Mouse (Mus musculus): Measurements from ENCODE around the gene 1700123O20Rik. TPM values are rescaled to one million over a fixed set of nuclear protein-coding genes. Genes with fewer than 3 reads are reported as not detected.
A peak's percentile ranks its signal among the peaks of the same experiment; 100 is the strongest.

1700123O20Rik gene
- polyA plus RNA-seq, 1 experiment from 2014 or later: 116 TPM

DNA sequence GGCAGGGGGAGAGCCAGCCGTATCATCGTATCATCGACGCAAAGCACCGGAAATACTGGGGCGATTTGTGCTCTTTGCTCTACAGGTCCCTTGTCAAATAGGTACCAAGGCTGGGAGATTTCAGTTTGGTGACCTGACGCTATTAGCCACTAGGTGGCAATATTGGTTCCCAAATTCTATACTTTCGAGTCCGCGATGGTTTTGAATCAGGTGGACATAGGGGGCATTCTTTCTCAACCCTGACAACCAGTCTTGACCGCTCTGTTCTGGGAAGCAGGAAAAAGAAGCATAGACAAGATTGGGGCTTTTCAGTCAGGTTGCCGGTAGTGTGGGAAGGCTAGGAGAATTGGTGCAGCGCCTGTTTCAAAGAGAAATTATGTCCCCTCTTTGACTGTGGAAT lies 28.1 kb downstream of the 1700123O20Rik start:
- peak; percentile 69 for DNase-seq (ENCODE audit: low spot score)
- no peaks in the 10 kb centered on the region for H3K9me3 ChIP-seq
- peaks cover 12% of the 10 kb centered on the region for H3K27me3 ChIP-seq (ENCODE audit: insufficient read depth, poor library complexity, severe bottlenecking)
- H3K27ac ChIP-seq: no peak overlapping the region
- H3K4me3 ChIP-seq: peak overlapping the region; percentile 47
- WGBS: 2% methylated on average over 13 of the region's 13 CpGs
- no peaks in the 10 kb centered on the region for H3K36me3 ChIP-seq
- peaks cover 22% of the 10 kb centered on the region for H3K4me1 ChIP-seq (replicated peaks)

DNA sequence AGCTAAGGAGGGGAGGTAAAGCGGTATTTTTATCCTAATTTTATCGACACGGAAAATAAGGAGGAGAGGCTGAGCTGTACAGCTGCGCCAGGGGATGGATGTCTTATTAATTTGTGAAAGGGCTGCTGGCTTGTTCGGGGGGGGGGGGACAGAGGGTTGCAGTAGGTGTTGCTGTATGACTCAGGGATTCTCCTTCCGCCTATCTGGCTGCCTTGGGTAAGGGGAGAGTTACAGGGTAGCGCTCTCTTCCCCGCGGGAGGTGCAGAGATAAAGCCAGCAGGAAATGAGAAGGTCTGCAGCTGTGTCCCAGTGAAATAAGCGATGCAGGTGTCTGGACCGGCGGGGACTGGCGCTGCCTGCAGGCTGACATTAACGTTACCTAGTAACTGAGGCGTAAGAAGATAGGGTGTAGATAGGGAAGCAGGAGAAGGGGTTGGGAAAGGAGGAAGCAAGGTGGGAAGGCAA lies 28.6 kb downstream of the 1700123O20Rik start:
- Histone ChIP-seq H3K27me3 (ENCODE audit: insufficient read depth, poor library complexity, severe bottlenecking) (peaks cover 12% of the 10 kb centered on the region), H3K36me3 (no peaks in the 10 kb centered on the region), H3K4me3 (peak overlapping the region; percentile 47), H3K27ac (peak overlapping the region; percentile 35; the same call in 1 of the 2 replicates), H3K9me3 (no peaks in the 10 kb centered on the region), H3K4me1 (replicated peaks) (peaks cover 22% of the 10 kb centered on the region)
- DNase-seq (ENCODE audit: low spot score): peak; percentile 11
- WGBS: 4% methylated on average over 15 of the region's 15 CpGs

DNA sequence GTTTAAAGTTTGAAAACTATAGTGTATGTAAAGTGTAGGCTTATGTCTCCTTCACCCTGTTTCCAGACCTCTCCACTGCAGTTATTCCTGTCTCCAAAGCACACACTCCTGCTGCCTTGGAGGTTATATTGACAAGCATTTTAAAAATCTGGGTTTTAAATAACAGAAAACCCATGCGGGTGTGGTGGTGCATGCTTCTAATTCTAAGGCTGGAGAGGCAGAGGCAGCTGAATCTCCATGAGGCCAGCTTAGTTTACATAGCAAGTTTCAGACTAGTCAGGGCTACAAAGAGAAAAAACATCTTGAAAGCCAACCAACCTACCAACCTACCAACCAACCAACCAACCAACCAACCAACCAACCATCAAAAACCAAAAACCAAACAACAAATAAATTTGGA lies 29.4 kb downstream of the 1700123O20Rik start:
- no peaks in the 10 kb centered on the region for H3K36me3 ChIP-seq
- no peak overlapping the region for H3K4me3 ChIP-seq
- H3K27me3 ChIP-seq (ENCODE audit: insufficient read depth, poor library complexity, severe bottlenecking): peaks cover 12% of the 10 kb centered on the region
- no peaks in the 10 kb centered on the region for H3K9me3 ChIP-seq
- 77% methylated on average over 1 of the region's 1 CpGs for WGBS
- DNase-seq (ENCODE audit: low spot score): no peak
- H3K4me1 ChIP-seq (replicated peaks): peaks cover 20% of the 10 kb centered on the region
- H3K27ac ChIP-seq: no peak overlapping the region

DNA sequence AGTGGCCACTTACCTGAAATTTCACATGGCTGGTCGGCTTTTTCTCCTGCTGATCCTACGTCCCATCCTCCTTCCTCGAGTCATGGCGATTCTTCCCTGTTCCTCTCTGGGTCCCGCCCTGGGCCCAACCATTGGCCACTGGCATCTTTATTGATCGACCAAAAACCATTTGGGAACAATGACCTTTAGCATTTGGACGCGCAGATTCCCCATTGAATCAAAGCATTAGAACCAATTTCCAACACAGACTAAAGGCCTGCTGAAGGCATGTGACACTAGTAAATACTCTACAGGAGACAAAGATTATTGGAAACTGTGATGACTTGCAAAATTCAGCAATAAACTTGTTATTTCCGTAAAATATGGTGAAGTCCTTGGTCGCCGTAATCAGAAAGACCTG lies 34.0 kb downstream of the 1700123O20Rik start:
- no peaks in the 10 kb centered on the region for H3K36me3 ChIP-seq
- WGBS: 90% methylated on average over 11 of the region's 11 CpGs
- peaks cover 4% of the 10 kb centered on the region for H3K27me3 ChIP-seq (ENCODE audit: insufficient read depth, poor library complexity, severe bottlenecking)
- peaks cover 2% of the 10 kb centered on the region for H3K4me1 ChIP-seq (replicated peaks)
- no peak overlapping the region for H3K4me3 ChIP-seq
- no peaks in the 10 kb centered on the region for H3K9me3 ChIP-seq
- no peak overlapping the region for H3K27ac ChIP-seq
- no peak for DNase-seq (ENCODE audit: low spot score)

DNA sequence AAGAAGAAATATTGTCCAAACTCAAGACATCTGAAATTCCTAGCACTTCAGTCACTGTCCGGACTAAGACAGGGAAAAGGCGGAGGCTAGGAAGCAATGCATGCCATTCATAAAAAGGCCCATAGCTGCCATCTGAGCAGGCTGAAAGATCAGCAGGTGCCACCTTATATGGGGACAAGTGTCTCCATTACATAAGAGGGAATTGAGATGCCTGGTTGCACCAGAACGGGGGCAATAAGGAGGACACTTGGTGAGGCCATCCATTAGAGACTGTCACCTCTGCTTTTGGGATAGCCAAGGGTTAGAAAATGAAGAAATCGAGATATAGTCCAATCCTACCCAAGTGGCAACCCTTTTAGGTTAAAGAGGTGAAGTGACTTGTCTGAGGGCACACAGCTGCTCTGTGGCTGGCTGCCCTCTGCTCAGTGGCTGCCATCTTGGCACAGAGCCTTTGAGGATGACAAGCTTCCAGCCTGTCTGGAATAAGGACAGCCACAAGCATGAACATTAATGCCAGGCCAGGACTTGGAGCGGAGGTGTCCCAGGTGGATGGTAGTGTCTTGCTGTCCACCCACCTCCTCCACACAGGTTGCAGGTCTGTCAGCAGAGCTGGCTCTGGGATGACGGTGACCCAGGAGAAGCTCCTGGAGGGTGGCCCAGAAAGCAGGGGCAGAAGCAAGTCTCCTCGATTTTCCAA lies 34.8 kb downstream of the 1700123O20Rik start:
- WGBS: 84% methylated on average over 7 of the region's 7 CpGs
- Histone ChIP-seq H3K27me3 (ENCODE audit: insufficient read depth, poor library complexity, severe bottlenecking) (no peaks in the 10 kb centered on the region), H3K4me1 (replicated peaks) (no peaks in the 10 kb centered on the region), H3K27ac (no peak overlapping the region), H3K4me3 (no peak overlapping the region), H3K9me3 (no peaks in the 10 kb centered on the region), H3K36me3 (no peaks in the 10 kb centered on the region)
- no peak for DNase-seq (ENCODE audit: low spot score)

DNA sequence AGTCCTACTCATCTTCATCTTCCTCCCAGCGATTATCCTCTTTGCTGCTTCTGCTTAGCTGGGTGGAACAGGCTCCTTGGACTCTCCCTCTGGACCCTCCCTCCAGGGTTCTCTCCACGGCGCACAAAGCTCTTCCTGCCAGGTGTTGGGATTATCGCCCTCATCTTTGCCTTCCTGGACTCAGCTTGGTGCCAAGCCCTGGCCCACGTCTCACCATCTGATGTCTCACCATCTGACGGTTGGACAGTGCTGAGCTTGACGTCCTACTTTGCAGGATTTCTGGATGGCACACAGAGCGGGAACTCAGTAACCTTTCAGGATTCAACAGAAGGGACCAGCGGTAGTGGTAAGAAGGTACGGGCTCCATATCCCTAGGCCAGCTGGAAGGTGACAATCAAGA lies 35.7 kb downstream of the 1700123O20Rik start:
- Histone ChIP-seq H3K27ac (no peak overlapping the region), H3K27me3 (ENCODE audit: insufficient read depth, poor library complexity, severe bottlenecking) (no peaks in the 10 kb centered on the region), H3K9me3 (no peaks in the 10 kb centered on the region), H3K4me3 (no peak overlapping the region), H3K4me1 (replicated peaks) (no peaks in the 10 kb centered on the region), H3K36me3 (no peaks in the 10 kb centered on the region)
- DNase-seq (ENCODE audit: low spot score): no peak
- 87% methylated on average over 10 of the region's 10 CpGs for WGBS

DNA sequence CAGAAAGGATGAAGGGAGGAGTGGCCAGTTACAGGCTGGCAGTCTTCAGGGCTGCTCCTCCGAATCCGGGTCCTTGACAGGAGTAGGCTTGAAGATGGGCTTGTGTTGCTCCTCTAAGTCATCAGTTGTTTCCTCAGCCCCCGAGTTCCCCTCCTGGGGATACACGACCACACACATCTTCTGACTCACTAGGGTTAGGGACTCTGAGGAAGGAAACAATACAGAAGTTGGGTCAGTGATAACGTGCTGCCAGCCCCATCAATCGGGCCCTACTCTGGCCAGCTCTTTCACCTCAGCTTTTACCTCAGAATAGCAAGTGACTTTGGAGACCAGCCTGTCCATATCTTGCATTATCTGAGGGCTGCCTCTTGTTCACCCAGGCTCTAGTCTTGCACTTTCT lies 38.0 kb downstream of the 1700123O20Rik start:
- H3K36me3 ChIP-seq: no peaks in the 10 kb centered on the region
- no peak overlapping the region for H3K4me3 ChIP-seq
- no peaks in the 10 kb centered on the region for H3K4me1 ChIP-seq (replicated peaks)
- no peaks in the 10 kb centered on the region for H3K9me3 ChIP-seq
- no peak for DNase-seq (ENCODE audit: low spot score)
- no peak overlapping the region for H3K27ac ChIP-seq
- 80% methylated on average over 6 of the region's 6 CpGs for WGBS
- H3K27me3 ChIP-seq (ENCODE audit: insufficient read depth, poor library complexity, severe bottlenecking): no peaks in the 10 kb centered on the region

DNA sequence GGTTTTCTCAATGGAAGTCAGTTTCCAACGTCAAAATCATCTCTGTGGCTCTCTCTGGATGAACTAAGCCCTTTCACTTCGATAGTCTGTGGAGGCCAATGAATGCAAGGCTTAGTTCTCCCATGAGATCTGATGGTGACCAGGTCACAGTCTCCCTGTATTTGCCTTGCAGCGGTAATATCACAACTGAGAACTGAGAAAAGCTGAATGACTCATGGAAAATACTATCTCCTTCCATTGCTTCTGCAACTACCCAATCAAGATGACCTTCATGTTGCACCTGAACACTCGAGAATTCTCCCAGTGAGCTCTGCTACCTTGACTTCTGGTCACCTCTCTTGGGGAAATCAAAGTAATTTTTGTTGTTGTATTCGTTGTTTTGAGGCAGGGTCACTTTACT lies 41.5 kb downstream of the 1700123O20Rik start:
- no peak for DNase-seq (ENCODE audit: low spot score)
- 81% methylated on average over 5 of the region's 5 CpGs for WGBS
- Histone ChIP-seq H3K36me3 (no peaks in the 10 kb centered on the region), H3K4me1 (replicated peaks) (0 out of 2 replicates have a peak, but pooled peaks cover 2% of the 10 kb centered on the region), H3K27ac (no peak overlapping the region), H3K9me3 (no peaks in the 10 kb centered on the region), H3K4me3 (no peak overlapping the region), H3K27me3 (ENCODE audit: insufficient read depth, poor library complexity, severe bottlenecking) (no peaks in the 10 kb centered on the region)

DNA sequence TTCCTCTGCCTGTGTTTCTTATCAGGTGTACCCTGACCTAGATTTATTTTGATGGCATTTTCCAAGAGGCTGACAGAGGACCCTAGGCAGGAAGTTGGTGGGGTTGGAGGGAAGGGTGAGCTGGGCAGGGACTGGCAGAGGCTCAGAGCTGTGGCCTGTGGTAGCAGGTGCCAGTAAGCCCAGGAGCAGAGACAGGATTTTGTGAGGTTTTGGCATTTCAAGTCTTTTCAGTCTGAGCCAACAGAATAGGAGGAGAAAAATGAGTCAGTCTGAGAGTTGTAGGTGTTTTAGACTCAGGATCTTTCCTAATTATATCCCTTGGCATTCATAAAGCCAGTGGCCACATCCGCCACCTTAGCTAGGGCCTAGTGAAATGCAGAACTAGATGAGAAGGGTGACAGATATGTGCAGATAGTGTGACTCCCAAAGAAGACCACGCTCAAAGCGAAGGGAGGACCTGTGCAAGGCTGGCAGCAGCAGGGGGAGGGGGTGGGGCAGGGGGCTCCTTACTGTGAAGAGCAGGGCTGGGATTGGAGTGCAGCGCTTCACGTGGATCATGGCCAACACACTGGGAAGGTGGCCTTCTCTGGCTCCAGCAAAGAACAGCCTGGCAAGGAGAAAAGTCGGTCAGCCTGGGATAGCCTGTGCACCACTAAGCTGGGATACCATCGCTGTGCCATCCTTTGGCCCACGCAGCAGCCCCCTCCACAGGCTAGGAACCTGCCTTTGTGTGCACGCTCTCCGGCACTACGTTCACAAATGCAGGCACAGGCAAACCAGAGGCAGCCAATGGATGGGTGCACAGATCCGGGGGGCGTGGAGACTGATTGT lies 43.0 kb downstream of the 1700123O20Rik start:
- WGBS: 63% methylated on average over 13 of the region's 13 CpGs
- no peak overlapping the region for H3K27ac ChIP-seq

DNA sequence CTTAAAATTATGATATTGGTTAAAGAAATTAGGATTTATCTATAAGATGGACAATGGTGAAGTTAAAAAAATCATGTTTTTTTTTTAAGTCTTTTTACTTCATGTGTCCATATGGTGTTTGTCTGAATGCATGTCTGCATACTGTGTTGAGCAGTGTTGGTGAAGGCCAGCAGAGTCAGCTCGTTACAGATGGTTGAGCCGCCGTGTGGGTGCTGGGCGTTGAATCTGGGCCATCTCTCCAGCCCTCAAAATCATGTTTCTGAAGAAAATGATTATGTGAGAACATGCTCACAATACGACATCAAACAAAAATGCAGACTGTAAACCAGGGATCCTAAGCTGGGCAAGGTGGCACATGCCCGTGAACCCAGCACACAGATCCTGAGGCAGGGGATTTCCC lies 44.3 kb downstream of the 1700123O20Rik start:
- DNase-seq (ENCODE audit: low spot score): no peak
- Histone ChIP-seq H3K4me3 (no peak overlapping the region), H3K9me3 (no peaks in the 10 kb centered on the region), H3K36me3 (no peaks in the 10 kb centered on the region), H3K4me1 (replicated peaks) (0 out of 2 replicates have a peak, but pooled peaks cover 6% of the 10 kb centered on the region), H3K27ac (no peak overlapping the region), H3K27me3 (ENCODE audit: insufficient read depth, poor library complexity, severe bottlenecking) (no peaks in the 10 kb centered on the region)
- WGBS: 94% methylated on average over 6 of the region's 6 CpGs

More for the DNA sequence above, 43.0 kb downstream of the 1700123O20Rik start:
- Histone ChIP-seq H3K27me3 (ENCODE audit: insufficient read depth, poor library complexity, severe bottlenecking) (no peaks in the 10 kb centered on the region), H3K4me3 (no peak overlapping the region), H3K36me3 (no peaks in the 10 kb centered on the region), H3K9me3 (no peaks in the 10 kb centered on the region), H3K4me1 (replicated peaks) (0 out of 2 replicates have a peak, but pooled peaks cover 6% of the 10 kb centered on the region)
- DNase-seq (ENCODE audit: low spot score): no peak

DNA sequence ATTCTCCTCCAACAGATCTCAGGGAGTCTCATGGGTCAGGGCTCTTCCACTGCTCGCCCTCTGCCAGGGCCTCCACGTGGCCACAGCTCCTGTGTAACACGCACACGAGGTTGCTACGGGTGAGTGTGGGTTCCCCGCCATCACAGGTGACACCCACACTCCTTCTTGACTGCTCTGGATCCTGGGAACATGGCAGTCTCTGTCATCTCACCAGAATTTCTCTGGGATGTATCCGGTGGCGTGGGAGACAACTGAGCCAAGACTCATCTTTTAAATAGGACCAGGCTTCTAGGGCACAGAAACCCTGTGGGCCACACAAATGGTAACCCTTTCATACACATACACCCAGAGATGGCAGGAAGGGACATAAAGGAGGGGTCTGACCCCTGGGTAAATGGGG lies 46.2 kb downstream of the 1700123O20Rik start:
- H3K9me3 ChIP-seq: no peaks in the 10 kb centered on the region

DNA sequence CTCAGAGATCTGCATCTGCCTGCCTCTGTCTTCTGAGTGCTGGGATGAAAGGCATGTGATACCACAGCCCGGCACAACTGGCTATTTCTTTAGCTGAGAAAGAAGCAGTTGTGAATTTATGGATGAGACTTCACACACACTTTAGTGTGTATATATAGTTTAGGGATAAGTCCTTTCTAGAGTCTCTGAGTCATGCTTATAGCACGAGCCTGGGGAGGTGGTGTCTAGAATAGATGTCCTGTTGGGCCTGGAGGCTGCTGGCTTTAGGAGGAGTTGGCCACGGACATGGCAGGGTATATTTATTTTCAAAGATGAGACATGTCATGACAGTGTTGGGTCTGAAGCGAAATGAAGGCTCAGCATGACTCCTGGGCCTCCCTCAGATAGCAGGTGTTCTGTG lies 48.0 kb downstream of the 1700123O20Rik start:
- no peak for DNase-seq (ENCODE audit: low spot score)
- Histone ChIP-seq H3K27me3 (ENCODE audit: insufficient read depth, poor library complexity, severe bottlenecking) (no peaks in the 10 kb centered on the region), H3K27ac (no peak overlapping the region), H3K4me3 (no peak overlapping the region), H3K4me1 (replicated peaks) (peaks cover 19% of the 10 kb centered on the region), H3K36me3 (no peaks in the 10 kb centered on the region), H3K9me3 (no peaks in the 10 kb centered on the region)
- 81% methylated on average over 4 of the region's 4 CpGs for WGBS

More for the DNA sequence above, 46.2 kb downstream of the 1700123O20Rik start:
- 89% methylated on average over 8 of the region's 8 CpGs for WGBS
- Histone ChIP-seq H3K4me1 (replicated peaks) (peaks cover 13% of the 10 kb centered on the region), H3K36me3 (no peaks in the 10 kb centered on the region), H3K27ac (no peak overlapping the region), H3K27me3 (ENCODE audit: insufficient read depth, poor library complexity, severe bottlenecking) (no peaks in the 10 kb centered on the region), H3K4me3 (no peak overlapping the region)
- DNase-seq (ENCODE audit: low spot score): no peak

DNA sequence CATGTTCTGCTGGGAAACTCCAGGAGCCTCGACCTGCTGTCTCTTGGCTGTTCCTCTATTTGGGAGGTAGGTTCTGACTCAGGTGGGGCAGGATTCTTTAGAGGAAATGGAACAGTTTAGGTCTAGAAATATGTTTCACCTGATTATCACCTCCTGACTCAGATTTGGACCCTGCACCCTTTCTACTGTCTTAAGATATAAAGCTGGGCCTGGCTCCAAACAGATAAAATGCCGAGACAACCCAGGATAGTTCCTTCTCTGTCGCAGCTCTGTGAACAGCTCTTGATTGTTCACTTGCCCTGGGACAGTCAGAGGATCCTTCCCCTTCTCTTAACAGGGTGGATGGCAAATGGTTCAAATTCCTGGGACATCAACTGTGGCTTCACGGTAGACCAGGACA lies 49.2 kb downstream of the 1700123O20Rik start:
- peaks cover 17% of the 10 kb centered on the region for H3K4me1 ChIP-seq (replicated peaks)
- no peak overlapping the region for H3K4me3 ChIP-seq
- H3K27me3 ChIP-seq (ENCODE audit: insufficient read depth, poor library complexity, severe bottlenecking): no peaks in the 10 kb centered on the region
- no peaks in the 10 kb centered on the region for H3K9me3 ChIP-seq
- 84% methylated on average over 4 of the region's 4 CpGs for WGBS
- H3K27ac ChIP-seq: no peak overlapping the region
- H3K36me3 ChIP-seq: no peaks in the 10 kb centered on the region
- no peak for DNase-seq (ENCODE audit: low spot score)
